Mouse (Mus musculus): Measurements from ENCODE around the gene Sema6c.

DNA sequence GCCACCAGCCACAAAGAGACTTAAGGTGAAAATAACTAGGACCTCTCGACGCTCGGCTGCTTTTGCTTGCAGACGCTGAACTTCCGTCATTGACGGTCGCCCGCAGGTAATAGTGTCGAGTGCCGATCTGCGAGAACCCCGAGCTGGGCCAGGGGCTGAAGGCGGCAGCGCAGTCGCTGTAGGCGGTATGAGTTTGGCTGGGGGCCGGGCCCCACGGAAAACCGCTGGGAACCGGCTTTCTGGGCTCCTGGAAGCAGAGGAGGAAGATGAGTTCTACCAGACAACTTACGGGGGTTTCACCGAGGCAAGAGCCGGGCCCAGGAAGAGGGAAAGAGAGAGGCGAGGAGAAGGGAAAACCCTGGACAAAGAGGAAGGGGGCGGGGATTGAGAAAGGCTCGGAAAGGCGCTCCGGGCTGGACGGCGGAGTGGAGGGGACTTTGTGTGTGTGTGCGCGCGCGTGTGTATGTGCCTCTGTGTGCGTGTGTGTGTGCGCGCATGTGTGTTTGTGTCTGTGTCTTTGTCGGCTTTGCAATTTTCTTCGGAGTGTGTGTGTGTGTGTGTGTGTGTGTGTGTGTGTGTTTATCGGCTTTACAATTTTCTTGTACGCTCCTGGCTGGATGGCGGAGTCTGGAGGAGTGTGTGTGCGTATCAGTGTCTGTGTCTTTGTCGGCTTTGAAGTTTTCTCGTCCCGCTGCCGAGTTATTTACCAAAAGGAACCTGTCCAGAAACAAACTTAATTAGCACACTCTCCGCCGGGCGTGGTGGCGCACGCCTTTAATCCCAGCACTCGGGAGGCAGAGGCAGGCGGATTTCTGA lies 49.1 kb upstream of the Sema6c start, which contains the start of gene Vps72:
- TF ChIP-seq EP300 (IDR thresholded peaks at IDR 0.05; ENCODE audit: insufficient read depth, low read depth, low read length) (0 out of 2 replicates have a peak, but pooled peaks have one; percentile 49), CTCF (IDR thresholded peaks at IDR 0.05; ENCODE audit: low read depth, low read length) (no peak), POLR2A (IDR thresholded peaks at IDR 0.05; ENCODE audit: insufficient read depth, low read length) (no peak)

Data from ES-Bruce4 (cell line).